Mouse (Mus musculus): ENCODE measurements around the gene Eif2b4. TPM values are rescaled to one million over a fixed set of nuclear protein-coding genes. Genes with fewer than 3 reads are reported as not detected.

The Eif2b4 gene
- 74.3 and 83.1 TPM in 2 replicates for polyA plus RNA-seq (2015; fragmentation: Nextera tagmentation; extraction: Ambion mirVana)

GRCm38 (mm10) chr5:31192939-31193630 lies at the start of gene Eif2b4, which contains the start of gene Snx17:
TSS of gene Eif2b4 (minus strand) at chr5:31193430.
TSS of gene Snx17 (plus strand) at chr5:31193227.

GRCm38 (mm10) chr5:31240637-31241521 lies 47.6 kb upstream of the Eif2b4 start, which contains the start of the genes Nrbp1 and Gm9970:
TSS of gene Nrbp1 (plus strand) at chr5:31240864.
TSS of gene Gm9970 (minus strand) at chr5:31241232.

GRCm38 (mm10) chr5:31220448-31221303 lies 27.4 kb upstream of the Eif2b4 start, which contains the start of gene Ppm1g:
TSS of gene Ppm1g (minus strand) at chr5:31220687.

GRCm38 (mm10) chr5:31201742-31202590 lies 8.7 kb upstream of the Eif2b4 start, which contains the start of gene Zfp513:
TSS of gene Zfp513 (minus strand) at chr5:31202303.

GRCm38 (mm10) chr5:31179766-31180630 lies 13.2 kb downstream of the Eif2b4 start, which contains the start of the genes Gm29609 and Gtf3c2:
TSS of gene Gm29609 (minus strand) at chr5:31179911.
TSS of gene Gtf3c2 (minus strand) at chr5:31180144.

GRCm38 (mm10) chr5:31154152-31154553 lies 39.1 kb downstream of the Eif2b4 start, which contains the start of gene Mpv17:
TSS of gene Mpv17 (minus strand) at chr5:31154251.

GRCm38 (mm10) chr5:31138241-31138967 lies 54.8 kb downstream of the Eif2b4 start, which contains the start of gene Ucn:
TSS of gene Ucn (minus strand) at chr5:31138829.

Other genes starting within 250 kb of the Eif2b4 start
- gene Cgref1, start 247.8 kb downstream of the Eif2b4 start, polyA plus RNA-seq (2015; fragmentation: Nextera tagmentation; extraction: Ambion mirVana): 92.9 and 96.7 TPM in 2 replicates
- gene Preb, start 233.1 kb downstream of the Eif2b4 start, polyA plus RNA-seq (2015; fragmentation: Nextera tagmentation; extraction: Ambion mirVana): 104 and 109 TPM in 2 replicates
- 0.05 and 0.10 TPM in 2 replicates for gene Tcf23, start 224.8 kb downstream of the Eif2b4 start, polyA plus RNA-seq (2015; fragmentation: Nextera tagmentation; extraction: Ambion mirVana)
- gene Atraid, start 145.1 kb downstream of the Eif2b4 start, polyA plus RNA-seq (2015; fragmentation: Nextera tagmentation; extraction: Ambion mirVana): 231 and 250 TPM in 2 replicates
- gene Slc5a6, start 144.5 kb downstream of the Eif2b4 start, polyA plus RNA-seq (2015; fragmentation: Nextera tagmentation; extraction: Ambion mirVana): 18.0 and 20.8 TPM in 2 replicates
- 6.8 and 8.6 TPM in 2 replicates for gene Cad, start 138.7 kb downstream of the Eif2b4 start, polyA plus RNA-seq (2015; fragmentation: Nextera tagmentation; extraction: Ambion mirVana)
- gene Dnajc5g, start 87.1 kb downstream of the Eif2b4 start, polyA plus RNA-seq (2015; fragmentation: Nextera tagmentation; extraction: Ambion mirVana): not detected in 2 replicates
- gene Slc30a3, start 85.2 kb downstream of the Eif2b4 start, polyA plus RNA-seq (2015; fragmentation: Nextera tagmentation; extraction: Ambion mirVana): 55.6 and 64.5 TPM in 2 replicates
- gene Trim54, start 76.7 kb downstream of the Eif2b4 start, polyA plus RNA-seq (2015; fragmentation: Nextera tagmentation; extraction: Ambion mirVana): 0.15 and 0.41 TPM in 2 replicates
- gene Ucn, start 54.6 kb downstream of the Eif2b4 start, polyA plus RNA-seq (2015; fragmentation: Nextera tagmentation; extraction: Ambion mirVana): 3.7 and 4.7 TPM in 2 replicates
- gene Mpv17, start 39.2 kb downstream of the Eif2b4 start, polyA plus RNA-seq (2015; fragmentation: Nextera tagmentation; extraction: Ambion mirVana): 53.5 and 60.8 TPM in 2 replicates
- gene Gm29609, start 13.5 kb downstream of the Eif2b4 start, polyA plus RNA-seq (2015; fragmentation: Nextera tagmentation; extraction: Ambion mirVana): 1.1 and 2.2 TPM in 2 replicates
- 34.0 and 42.3 TPM in 2 replicates for gene Gtf3c2, start 13.3 kb downstream of the Eif2b4 start, polyA plus RNA-seq (2015; fragmentation: Nextera tagmentation; extraction: Ambion mirVana)
- 101 and 105 TPM in 2 replicates for gene Snx17, start 203 bp downstream of the Eif2b4 start, polyA plus RNA-seq (2015; fragmentation: Nextera tagmentation; extraction: Ambion mirVana)
- 15.1 and 15.4 TPM in 2 replicates for gene Zfp513, start 8.9 kb upstream of the Eif2b4 start, polyA plus RNA-seq (2015; fragmentation: Nextera tagmentation; extraction: Ambion mirVana)
- 138 and 151 TPM in 2 replicates for gene Ppm1g, start 27.3 kb upstream of the Eif2b4 start, polyA plus RNA-seq (2015; fragmentation: Nextera tagmentation; extraction: Ambion mirVana)
- 131 and 147 TPM in 2 replicates for gene Nrbp1, start 47.4 kb upstream of the Eif2b4 start, polyA plus RNA-seq (2015; fragmentation: Nextera tagmentation; extraction: Ambion mirVana)
- gene Gm9970, start 47.8 kb upstream of the Eif2b4 start, polyA plus RNA-seq (2015; fragmentation: Nextera tagmentation; extraction: Ambion mirVana): 0.93 and 1.6 TPM in 2 replicates
- 4.7 and 5.5 TPM in 2 replicates for gene Krtcap3, start 58.3 kb upstream of the Eif2b4 start, polyA plus RNA-seq (2015; fragmentation: Nextera tagmentation; extraction: Ambion mirVana)
- 21.7 and 24.5 TPM in 2 replicates for gene Ift172, start 97.7 kb upstream of the Eif2b4 start, polyA plus RNA-seq (2015; fragmentation: Nextera tagmentation; extraction: Ambion mirVana)
- 165 and 168 TPM in 2 replicates for gene Fndc4, start 102.7 kb upstream of the Eif2b4 start, polyA plus RNA-seq (2015; fragmentation: Nextera tagmentation; extraction: Ambion mirVana)
- gene Gckr, start 104.0 kb upstream of the Eif2b4 start, polyA plus RNA-seq (2015; fragmentation: Nextera tagmentation; extraction: Ambion mirVana): 0.32 and 0.43 TPM in 2 replicates